Mouse (Mus musculus): Measurements from ENCODE around the gene Paqr4.

DNA sequence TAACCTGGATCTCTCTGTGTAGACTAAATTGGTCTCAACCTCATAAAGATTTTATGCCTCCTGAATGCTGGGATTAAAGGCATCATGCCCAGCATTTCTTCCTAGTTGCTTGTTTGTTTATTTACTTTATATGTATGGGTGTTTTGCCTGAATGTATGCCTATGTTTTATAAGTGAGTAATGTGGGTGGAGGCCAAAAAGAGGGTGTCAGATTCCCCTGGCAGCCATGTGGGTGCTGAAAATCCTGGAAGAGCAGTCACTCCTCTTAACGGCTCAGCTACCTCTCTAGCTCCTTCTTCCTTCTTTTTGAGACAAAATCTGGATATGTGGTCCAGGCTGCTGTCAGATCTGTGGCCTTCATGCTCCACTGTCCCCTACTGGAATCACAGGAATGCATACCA is 10.2 kb downstream of the Paqr4 start:
- TF ChIP-seq CTCF (conservative IDR thresholded peaks at IDR 0.05; ENCODE audit: low read length) (no peak), NANOG (IDR thresholded peaks at IDR 0.05; ENCODE audit: borderline replicate concordance, low read length) (no peak)

Measured in E14TG2a.4 (cell line).